Mouse (Mus musculus) liver, embryonic 15.5 days (tissue): ENCODE data around the gene Col18a1. TPM values are rescaled to one million over a fixed set of nuclear protein-coding genes. Genes with fewer than 3 reads are reported as not detected.
A peak's percentile ranks its signal among the peaks of the same experiment; 100 is the strongest.
"Not testable (repeated sequence)": the region's sequence is repeated elsewhere in the genome, so short reads cannot be mapped to it uniquely, and the experiment has no call there.

Experiments used
- ATAC-seq: fragments of 200-750 bp; cut with Nextera tagmentation; 2 replicates; pipeline ENCODE4 v1.8.0; 2017; ENCODE audit warnings: moderate number of reproducible peaks, mild to moderate bottlenecking, moderate library complexity; ENCODE audit not compliant: insufficient read depth
- H3K27ac ChIP-seq: fragments of 300-500 bp; sonication (generic); replicated peaks from 2 replicates; pipeline ENCODE4 v1.5.1; 2015; ENCODE audit warnings: mild to moderate bottlenecking, inconsistent platforms
- H3K27me3 ChIP-seq: fragments of 300-500 bp; sonication (generic); 2 replicates; pipeline ENCODE4 v1.6.1; 2015; ENCODE audit warnings: mild to moderate bottlenecking, inconsistent platforms
- H3K36me3 ChIP-seq: fragments of 300-500 bp; sonication (generic); replicated peaks from 2 replicates; pipeline ENCODE4 v1.6.1; 2015; ENCODE audit warnings: moderate library complexity, mild to moderate bottlenecking, inconsistent platforms
- H3K4me1 ChIP-seq: fragments of 300-500 bp; sonication (generic); replicated peaks from 2 replicates; pipeline ENCODE4 v1.6.1; 2015; ENCODE audit warnings: inconsistent platforms
- H3K4me2 ChIP-seq: fragments of 300-500 bp; sonication (generic); 2 replicates; pipeline ENCODE4 v1.6.1; 2015; ENCODE audit warnings: moderate library complexity, mild to moderate bottlenecking, inconsistent platforms
- H3K4me3 ChIP-seq: fragments of 300-500 bp; sonication (generic); replicated peaks from 2 replicates; pipeline ENCODE4 v1.5.1; 2015; ENCODE audit warnings: mild to moderate bottlenecking, inconsistent platforms
- H3K9ac ChIP-seq: fragments of 300-500 bp; sonication (generic); 2 replicates; pipeline ENCODE4 v1.6.1; 2015; ENCODE audit warnings: moderate library complexity, mild to moderate bottlenecking, inconsistent platforms
- H3K9me3 ChIP-seq: fragments of 300-500 bp; sonication (generic); replicated peaks from 2 replicates; pipeline ENCODE4 v1.6.1; 2016; ENCODE audit warnings: inconsistent platforms
- WGBS: fragments of 180-500 bp; shearing (Covaris S2); methylation state at CpG from one replicate; pipeline ENCODE4 v1.1.7; 2015; ENCODE audit warnings: mixed read lengths; ENCODE audit not compliant: insufficient replicate concordance; 5-methylcytosine and 5-hydroxymethylcytosine counted together
- polyA plus RNA-seq: library from polyadenylated mRNA; unstranded; fragments of >200 nt; fragmentation: Nextera tagmentation; extraction: Ambion mirVana; gene quantifications from 2 replicates; pipeline ENCODE4 v1.2.1, GENCODE M21; 2015

The Col18a1 gene
- polyA plus RNA-seq, 1 experiment from 2014 or later: 66.0 TPM

DNA sequence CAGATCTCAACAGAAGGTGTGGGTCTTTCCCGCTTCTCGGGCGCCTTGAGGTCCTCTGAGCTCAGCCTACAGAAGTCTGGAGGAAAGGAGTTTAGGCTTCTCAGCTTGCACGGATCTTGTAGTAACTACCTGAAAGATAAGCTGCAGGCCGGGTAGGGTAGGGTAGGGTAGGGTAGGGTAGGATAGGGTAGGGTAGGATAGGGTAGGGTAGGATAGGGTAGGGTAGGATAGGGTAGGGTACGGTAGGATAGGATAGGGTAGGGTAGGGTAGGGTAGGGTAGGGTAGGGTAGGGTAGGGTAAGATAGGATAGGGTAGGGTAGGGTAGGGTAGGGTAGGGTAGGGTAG is 31.6 kb downstream of the Col18a1 start:
- peak overlapping the region; percentile 58 for H3K4me2 ChIP-seq
- 0 out of 2 replicates have a peak overlapping the region, but pooled peaks have one; percentile 23 for H3K9ac ChIP-seq
- peaks cover 78% of the 10 kb centered on the region for H3K4me1 ChIP-seq
- not testable (repeated sequence) for H3K36me3 ChIP-seq, H3K27me3 ChIP-seq, H3K9me3 ChIP-seq
- peak; percentile 70 for ATAC-seq
- WGBS: 18% methylated on average over 6 of the region's 6 CpGs
- H3K4me3 ChIP-seq: 0 out of 2 replicates have a peak overlapping the region, but pooled peaks have one; percentile 1
- H3K27ac ChIP-seq: peak overlapping the region; percentile 88

DNA sequence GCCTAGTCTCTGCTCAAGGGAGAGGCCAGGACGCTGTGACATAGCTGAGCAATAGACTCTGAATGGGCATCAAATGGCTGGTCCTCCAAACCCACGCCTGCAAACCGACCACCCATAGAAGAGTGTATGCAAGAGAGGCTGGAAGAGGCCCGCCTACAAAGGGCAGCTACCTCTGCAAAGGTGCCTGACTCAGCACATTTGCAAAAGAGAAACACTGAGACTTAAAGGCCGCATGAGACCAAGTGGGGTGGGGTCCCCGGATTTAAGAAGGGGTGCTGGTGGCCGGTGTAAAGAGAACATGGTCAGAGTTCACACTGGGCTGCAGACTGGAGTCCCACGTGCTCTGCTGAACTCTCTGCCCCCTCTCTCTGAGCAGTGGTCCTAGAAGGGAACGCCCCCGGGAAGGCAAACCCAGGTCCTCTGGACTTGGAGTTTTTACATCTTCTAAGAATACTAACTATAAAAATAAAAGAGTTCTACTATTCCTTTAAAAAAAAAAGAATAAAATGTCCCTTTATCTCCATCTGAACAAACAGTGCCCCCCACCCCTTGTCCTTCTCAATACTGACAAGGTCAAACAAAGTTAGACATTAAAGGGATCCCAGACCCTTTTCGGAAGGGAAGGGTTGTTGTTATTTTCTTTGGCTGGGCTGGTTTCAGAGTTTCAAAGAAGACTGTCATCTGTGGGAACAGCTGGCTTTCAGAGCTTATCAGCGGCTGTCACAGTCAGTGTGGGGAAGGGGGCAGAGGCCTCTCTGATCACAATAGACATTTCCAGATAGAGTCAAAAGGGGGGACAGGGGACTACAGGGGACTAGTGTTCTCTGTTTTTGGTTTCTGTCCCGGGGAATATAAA is 32.2 kb downstream of the Col18a1 start:
- Histone ChIP-seq H3K36me3 (no peaks in the 10 kb centered on the region), H3K4me1 (peaks cover 78% of the 10 kb centered on the region), H3K9ac (peak overlapping the region; percentile 23; the same call in 1 of the 2 replicates), H3K4me3 (0 out of 2 replicates have a peak overlapping the region, but pooled peaks have one; percentile 1), H3K4me2 (peak overlapping the region; percentile 58), H3K9me3 (no peaks in the 10 kb centered on the region), H3K27ac (peak overlapping the region; percentile 88), H3K27me3 (no peaks in the 10 kb centered on the region)
- 26% methylated on average over 13 of the region's 13 CpGs for WGBS
- peak; percentile 84 for ATAC-seq

DNA sequence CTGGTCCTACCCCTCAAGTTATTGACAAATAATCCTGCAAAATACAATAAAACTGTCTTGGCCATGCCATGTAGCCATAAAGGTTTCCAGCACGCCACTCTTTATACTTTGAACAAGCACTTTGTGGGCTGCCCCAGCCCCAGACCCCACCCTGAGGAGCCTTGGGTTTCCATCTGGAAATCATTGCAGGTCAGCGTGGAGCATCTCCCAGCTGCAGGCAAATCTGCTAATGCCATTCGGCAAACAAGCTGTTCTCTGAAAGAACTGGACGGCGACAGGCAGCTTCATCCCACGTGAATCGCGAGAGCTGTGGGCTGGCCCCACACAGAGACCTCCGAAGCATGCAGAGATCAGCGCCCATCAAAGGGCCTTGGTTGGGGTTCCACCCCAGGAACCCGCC is 34.2 kb downstream of the Col18a1 start:
- ATAC-seq: no peak
- no peaks in the 10 kb centered on the region for H3K36me3 ChIP-seq
- WGBS: 72% methylated on average over 11 of the region's 11 CpGs
- no peaks in the 10 kb centered on the region for H3K27me3 ChIP-seq
- 0 out of 2 replicates have a peak overlapping the region, but pooled peaks have one; percentile 25 for H3K27ac ChIP-seq
- H3K9me3 ChIP-seq: no peaks in the 10 kb centered on the region
- no peak overlapping the region for H3K4me2 ChIP-seq
- H3K4me1 ChIP-seq: peaks cover 65% of the 10 kb centered on the region
- no peak overlapping the region for H3K4me3 ChIP-seq
- no peak overlapping the region for H3K9ac ChIP-seq

DNA sequence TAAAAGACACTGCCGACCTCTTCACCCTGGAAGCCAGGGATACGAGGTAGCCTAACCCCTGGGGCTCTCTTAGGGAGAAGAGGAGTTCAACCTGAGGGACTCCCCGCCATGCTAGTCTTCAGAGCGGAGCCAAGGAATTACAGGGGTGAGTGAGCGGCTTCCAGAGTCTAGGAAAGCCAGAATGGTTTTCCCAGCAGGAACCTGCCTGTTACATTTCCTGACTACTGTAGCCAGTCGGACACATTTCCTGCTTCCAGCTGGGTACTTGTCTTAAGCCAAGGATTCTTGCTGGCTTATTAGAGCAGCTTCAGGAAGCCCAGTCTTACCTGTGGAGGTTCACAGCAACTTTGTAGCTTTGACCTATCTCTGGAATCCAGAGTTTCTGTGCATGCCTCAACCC is 34.8 kb downstream of the Col18a1 start:
- ATAC-seq: no peak
- H3K4me2 ChIP-seq: no peak overlapping the region
- H3K36me3 ChIP-seq: no peaks in the 10 kb centered on the region
- H3K27ac ChIP-seq: 0 out of 2 replicates have a peak overlapping the region, but pooled peaks have one; percentile 25
- H3K4me3 ChIP-seq: no peak overlapping the region
- H3K9me3 ChIP-seq: no peaks in the 10 kb centered on the region
- H3K4me1 ChIP-seq: peaks cover 62% of the 10 kb centered on the region
- no peak overlapping the region for H3K9ac ChIP-seq
- H3K27me3 ChIP-seq: no peaks in the 10 kb centered on the region
- 72% methylated on average over 6 of the region's 6 CpGs for WGBS

DNA sequence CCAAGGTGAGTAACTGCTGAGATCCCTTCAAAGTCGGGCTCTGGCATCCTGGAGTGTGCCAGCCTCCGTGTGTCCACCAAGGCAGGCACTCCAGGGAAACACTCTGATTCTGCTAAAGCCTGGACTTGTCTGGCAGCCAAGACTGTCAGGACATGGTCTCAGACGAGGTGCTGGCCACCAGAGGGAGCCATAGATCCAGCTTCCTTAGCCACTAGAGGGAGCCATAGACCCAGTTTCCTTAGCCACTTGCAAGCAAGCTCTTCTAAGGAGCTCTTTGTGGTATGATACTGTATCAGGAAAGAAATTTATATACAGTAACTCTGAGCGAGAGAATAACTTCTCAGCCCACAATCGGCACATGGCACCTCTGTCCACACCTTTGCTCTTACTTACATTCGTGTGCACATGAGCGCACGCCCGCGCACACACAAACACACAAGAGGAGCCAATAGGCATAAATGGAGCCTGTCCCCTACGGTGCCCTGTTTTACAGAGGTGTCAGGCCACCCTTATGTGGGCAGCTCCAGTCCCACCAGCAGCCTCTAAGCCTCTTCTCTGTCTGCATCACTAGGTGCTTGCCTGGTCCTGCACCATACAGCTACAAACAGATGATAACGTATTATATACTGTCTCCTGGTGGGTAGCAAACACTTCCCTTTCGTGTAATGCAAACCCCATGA is 35.6 kb downstream of the Col18a1 start:
- Histone ChIP-seq H3K36me3 (no peaks in the 10 kb centered on the region), H3K4me1 (peaks cover 61% of the 10 kb centered on the region), H3K27me3 (no peaks in the 10 kb centered on the region), H3K4me2 (no peak overlapping the region), H3K4me3 (no peak overlapping the region), H3K9me3 (no peaks in the 10 kb centered on the region), H3K9ac (no peak overlapping the region), H3K27ac (no peak overlapping the region)
- WGBS: 45% methylated on average over 13 of the region's 13 CpGs
- 0 out of 2 replicates have a peak, but pooled peaks have one; percentile 16 for ATAC-seq

DNA sequence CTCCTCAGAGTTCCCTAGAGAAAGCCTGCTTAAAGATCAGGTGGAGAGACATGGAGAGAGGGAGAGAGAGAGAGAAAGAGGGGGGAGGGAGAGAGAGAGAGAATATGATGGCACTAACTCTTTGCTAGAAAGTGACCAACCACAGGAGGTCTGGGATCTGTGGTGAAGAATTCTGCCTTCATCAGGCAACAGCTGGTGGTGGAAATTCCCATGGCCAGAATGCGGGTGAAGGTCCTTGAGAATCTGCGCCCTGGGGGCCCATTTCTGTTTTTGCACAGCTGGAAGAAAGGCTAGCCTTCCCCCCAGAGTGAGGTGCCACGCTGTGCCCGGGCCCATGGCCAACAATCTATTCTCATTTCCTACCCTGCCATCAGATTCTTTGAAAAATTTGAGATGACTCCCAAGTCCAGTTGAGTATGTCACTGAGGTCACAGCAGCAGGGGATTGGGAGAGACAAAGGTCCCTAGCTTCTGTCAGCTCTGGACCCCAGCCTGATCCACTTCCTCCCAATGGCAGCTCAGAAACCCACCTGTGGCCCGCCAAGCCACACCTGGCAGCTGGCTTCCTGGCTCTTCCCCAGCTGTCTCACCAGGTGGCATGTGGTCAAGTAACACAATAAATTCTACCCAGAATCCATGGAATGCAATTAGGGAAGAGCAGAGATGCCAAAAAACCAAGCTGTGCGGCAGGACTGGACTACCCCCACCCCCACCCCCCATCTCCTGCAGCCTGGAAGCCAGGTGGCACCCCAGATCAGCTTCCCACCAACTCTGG is 36.5 kb downstream of the Col18a1 start:
- 79% methylated on average over 6 of the region's 6 CpGs for WGBS
- H3K9me3 ChIP-seq: no peaks in the 10 kb centered on the region
- no peak for ATAC-seq
- peaks cover 53% of the 10 kb centered on the region for H3K4me1 ChIP-seq
- no peak overlapping the region for H3K9ac ChIP-seq
- no peaks in the 10 kb centered on the region for H3K27me3 ChIP-seq
- no peaks in the 10 kb centered on the region for H3K36me3 ChIP-seq
- no peak overlapping the region for H3K27ac ChIP-seq
- no peak overlapping the region for H3K4me2 ChIP-seq
- H3K4me3 ChIP-seq: no peak overlapping the region

DNA sequence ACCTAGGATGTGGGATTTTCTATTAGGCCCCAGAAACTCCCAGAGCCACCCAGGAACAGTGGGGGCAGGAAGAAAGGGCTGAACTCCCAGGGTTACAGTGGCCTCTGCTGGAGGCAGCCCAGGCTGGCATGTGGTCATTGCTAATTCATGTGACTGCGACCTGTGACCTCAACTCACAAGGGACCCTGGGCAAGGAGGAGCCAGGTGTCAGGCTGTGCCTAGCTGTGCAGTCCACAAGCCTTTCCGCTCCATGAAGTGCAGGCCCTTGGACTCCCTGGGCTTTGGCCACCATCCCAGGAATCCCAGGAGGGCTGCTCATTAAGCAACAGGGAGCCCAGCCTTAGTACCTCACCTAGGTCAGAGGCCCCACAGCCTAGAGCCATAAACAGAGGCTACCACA is 38.4 kb downstream of the Col18a1 start:
- no peaks in the 10 kb centered on the region for H3K27me3 ChIP-seq
- H3K4me2 ChIP-seq: no peak overlapping the region
- H3K4me3 ChIP-seq: no peak overlapping the region
- ATAC-seq: peak; percentile 24; the same call in 1 of the 2 replicates
- H3K36me3 ChIP-seq: no peaks in the 10 kb centered on the region
- no peak overlapping the region for H3K27ac ChIP-seq
- H3K9ac ChIP-seq: no peak overlapping the region
- peaks cover 34% of the 10 kb centered on the region for H3K4me1 ChIP-seq
- no peaks in the 10 kb centered on the region for H3K9me3 ChIP-seq
- WGBS: 65% methylated on average over 2 of the region's 2 CpGs

DNA sequence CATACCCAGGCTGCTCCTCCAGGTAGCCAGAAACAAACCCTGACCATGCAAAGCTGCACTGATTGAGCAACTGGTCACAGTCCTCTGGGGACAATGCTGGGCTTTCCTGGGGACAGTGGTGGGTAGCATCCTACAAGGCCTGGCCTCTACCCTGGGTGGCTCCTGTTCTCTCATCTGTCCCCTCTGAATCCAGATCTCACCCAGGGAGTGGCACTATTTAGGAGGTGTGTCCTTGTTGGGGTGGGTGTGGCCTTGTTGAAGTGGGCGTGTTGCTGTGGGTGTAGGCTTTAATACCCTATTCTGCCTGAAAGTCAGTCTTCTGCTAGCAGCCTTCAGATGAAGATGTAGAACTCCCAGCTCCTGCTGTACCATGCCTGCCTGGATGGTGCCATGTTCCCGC is 39.8 kb downstream of the Col18a1 start:
- peak; percentile 16; the same call in 1 of the 2 replicates for ATAC-seq
- 60% methylated on average over 2 of the region's 2 CpGs for WGBS
- no peaks in the 10 kb centered on the region for H3K27me3 ChIP-seq

DNA sequence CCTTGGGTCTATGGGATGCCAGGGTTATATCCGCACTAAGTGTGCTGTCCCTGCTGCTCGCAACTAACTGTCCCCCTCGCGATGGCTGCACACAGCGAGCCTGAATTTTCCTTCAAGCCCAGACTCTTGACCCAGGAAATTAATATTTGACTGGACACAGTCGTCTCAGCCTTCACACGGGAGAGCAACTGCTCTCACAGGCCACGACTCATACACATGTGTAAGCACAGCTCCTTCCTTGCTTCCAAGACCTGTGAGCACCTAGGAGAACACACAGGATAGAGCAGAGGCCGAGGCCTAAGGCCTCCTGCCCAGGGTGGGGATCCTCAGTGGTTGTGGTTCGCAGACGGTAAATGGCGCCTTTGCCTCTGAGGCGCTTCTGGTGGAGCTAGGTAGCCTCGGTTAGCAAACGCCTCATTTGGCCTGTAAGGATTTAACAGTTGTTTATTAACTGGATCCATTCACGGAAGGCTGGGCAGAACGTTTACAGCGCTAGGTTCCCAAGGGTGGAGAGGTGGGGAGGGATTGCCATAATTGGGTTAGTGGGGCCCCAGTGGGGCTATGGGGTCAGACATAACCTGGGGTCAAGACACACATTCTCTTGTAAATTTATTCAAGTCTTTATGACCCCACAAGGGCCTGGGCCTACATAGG is 41.1 kb downstream of the Col18a1 start:
- no peak overlapping the region for H3K4me3 ChIP-seq
- H3K9ac ChIP-seq: no peak overlapping the region
- H3K4me1 ChIP-seq: peaks cover 11% of the 10 kb centered on the region
- no peak for ATAC-seq
- no peaks in the 10 kb centered on the region for H3K27me3 ChIP-seq
- no peaks in the 10 kb centered on the region for H3K9me3 ChIP-seq
- WGBS: 73% methylated on average over 18 of the region's 18 CpGs
- H3K27ac ChIP-seq: peak overlapping the region; percentile 24; the same call in 1 of the 2 replicates
- no peaks in the 10 kb centered on the region for H3K36me3 ChIP-seq
- H3K4me2 ChIP-seq: no peak overlapping the region

More for the DNA sequence above, 39.8 kb downstream of the Col18a1 start:
- Histone ChIP-seq H3K4me2 (no peak overlapping the region), H3K27ac (no peak overlapping the region), H3K4me3 (no peak overlapping the region), H3K9ac (no peak overlapping the region), H3K9me3 (no peaks in the 10 kb centered on the region), H3K36me3 (no peaks in the 10 kb centered on the region), H3K4me1 (peaks cover 20% of the 10 kb centered on the region)

DNA sequence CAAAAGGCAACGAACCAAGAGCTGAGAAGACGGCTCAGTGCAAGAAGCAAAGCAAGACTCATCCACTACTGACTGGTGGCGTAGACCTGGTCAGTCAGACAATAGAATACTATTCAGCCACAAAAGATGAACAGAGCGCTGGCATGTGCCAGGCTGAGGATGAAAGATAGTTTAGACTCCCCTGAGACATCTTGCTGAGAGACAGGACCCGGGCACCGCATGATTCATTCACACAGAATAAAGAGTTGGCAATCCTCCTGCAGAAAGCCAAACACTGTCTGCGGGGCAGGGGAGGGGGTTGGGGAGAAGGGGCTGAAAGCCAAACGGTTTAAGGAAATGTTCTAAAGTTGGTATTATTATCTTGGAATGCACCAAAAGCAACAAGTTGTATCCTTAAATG is 42.4 kb downstream of the Col18a1 start:
- Histone ChIP-seq H3K4me3 (no peak overlapping the region), H3K9me3 (no peaks in the 10 kb centered on the region), H3K27ac (no peak overlapping the region), H3K27me3 (no peaks in the 10 kb centered on the region), H3K9ac (no peak overlapping the region), H3K36me3 (no peaks in the 10 kb centered on the region), H3K4me2 (no peak overlapping the region), H3K4me1 (peaks cover 11% of the 10 kb centered on the region)
- 79% methylated on average over 8 of the region's 8 CpGs for WGBS
- no peak for ATAC-seq
